Comparison of ENCODE assay signal across 21 mouse cellular contexts in the genomic region with DNA sequence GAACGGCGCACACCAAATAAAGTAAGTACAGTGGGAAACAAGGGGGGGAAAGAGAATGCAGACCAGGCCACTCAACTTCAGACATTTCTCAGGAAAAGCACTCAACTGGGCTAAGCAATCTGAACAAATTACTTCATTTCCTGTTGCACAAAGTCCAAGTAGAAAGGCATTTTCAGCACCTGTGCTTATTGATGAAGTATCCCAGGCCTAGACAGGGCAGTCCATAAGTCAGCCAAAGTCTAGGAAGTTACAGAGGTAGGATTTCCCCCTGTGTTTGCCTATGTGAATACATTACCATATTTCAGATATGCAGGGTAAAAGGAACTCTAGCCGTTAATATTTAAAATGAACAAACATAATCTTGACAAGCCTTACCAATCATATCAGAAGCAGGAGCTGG.
DNase-seq lines count a peak whose midpoint lies in the region; ATAC-seq and TF ChIP-seq lines count a peak whose summit lies in the region.
"Had no signal": no experiment of that assay in that cellular context is flagged by ENCODE, and none has a peak within 500 bp of the region (broad histone marks: within the 10 kb centered on the region; RNA-seq: fewer than 3 reads in every experiment).

No protein-coding gene starts in this region.

- no peak overlapping the region for H3K9ac ChIP-seq in heart, embryonic 15.5 days
- no peak overlapping the region for H3K9ac ChIP-seq in intestine, embryonic 14.5 days (ENCODE audit: low read length)
- no peak overlapping the region for H3K9ac ChIP-seq in limb, embryonic 14.5 days (ENCODE audit: low read depth, low read length, severe bottlenecking)
- H3K9ac ChIP-seq in forebrain, embryonic 15.5 days (replicated peaks), result no peak overlapping the region
- H3K9ac ChIP-seq: heart, embryonic 12.5 days; hindbrain, embryonic 15.5 days had no signal

- no peak overlapping the region for H3K4me2 ChIP-seq in heart, embryonic 15.5 days
- H3K4me2 ChIP-seq in intestine, embryonic 14.5 days (ENCODE audit: low read length), result no peak overlapping the region
- no peak overlapping the region for H3K4me2 ChIP-seq in limb, embryonic 14.5 days (replicated peaks; ENCODE audit: low read depth, low read length, severe bottlenecking)
- no peak overlapping the region for H3K4me2 ChIP-seq in forebrain, embryonic 15.5 days (replicated peaks)
- H3K4me2 ChIP-seq: heart, embryonic 12.5 days; hindbrain, embryonic 15.5 days had no signal

- H3K27me3 ChIP-seq in heart, embryonic 15.5 days, result no peaks in the 10 kb centered on the region
- H3K27me3 ChIP-seq in intestine, embryonic 14.5 days (replicated peaks; ENCODE audit: control insufficient read depth, insufficient read depth, low read length), result no peaks in the 10 kb centered on the region
- peaks cover 7% of the 10 kb centered on the region; the same call in 1 of the 2 replicates for H3K27me3 ChIP-seq in limb, embryonic 10.5 days (ENCODE audit: low read depth, poor library complexity, severe bottlenecking)
- H3K27me3 ChIP-seq in limb, embryonic 14.5 days (ENCODE audit: control insufficient read depth, insufficient read depth, low read length), result no peaks in the 10 kb centered on the region
- H3K27me3 ChIP-seq in forebrain, embryonic 15.5 days, result no peaks in the 10 kb centered on the region
- H3K27me3 ChIP-seq: CH12.LX; heart, embryonic 12.5 days; hindbrain, embryonic 15.5 days; Patski had no signal

- no peaks in the 10 kb centered on the region for H3K9me3 ChIP-seq in heart, embryonic 15.5 days (replicated peaks)
- H3K9me3 ChIP-seq in intestine, embryonic 14.5 days (ENCODE audit: control insufficient read depth, low read length), result no peaks in the 10 kb centered on the region
- no peaks in the 10 kb centered on the region for H3K9me3 ChIP-seq in limb, embryonic 10.5 days (replicated peaks)
- H3K9me3 ChIP-seq in limb, embryonic 14.5 days (ENCODE audit: control insufficient read depth, low read length), result no peaks in the 10 kb centered on the region
- no peaks in the 10 kb centered on the region for H3K9me3 ChIP-seq in forebrain, embryonic 15.5 days
- H3K9me3 ChIP-seq: heart, embryonic 12.5 days; hindbrain, embryonic 15.5 days had no signal

- H3K4me3 ChIP-seq in heart, embryonic 15.5 days, result no peak overlapping the region
- H3K4me3 ChIP-seq in intestine, embryonic 14.5 days (ENCODE audit: low read depth, low read length), result no peak overlapping the region
- no peak overlapping the region for H3K4me3 ChIP-seq in limb, embryonic 10.5 days
- no peak overlapping the region for H3K4me3 ChIP-seq in limb, embryonic 14.5 days (replicated peaks; ENCODE audit: low read length)
- no peak overlapping the region for H3K4me3 ChIP-seq in forebrain, embryonic 15.5 days
- H3K4me3 ChIP-seq: heart, adult 2 months; heart, embryonic 12.5 days; hindbrain, embryonic 15.5 days had no signal

- 64% methylated on average over 3 of the region's 3 CpGs for WGBS in heart, embryonic 15.5 days
- WGBS in intestine, embryonic 14.5 days, result 51% methylated on average over 3 of the region's 3 CpGs
- WGBS in limb, embryonic 10.5 days, result 85% methylated on average over 3 of the region's 3 CpGs
- WGBS in limb, embryonic 14.5 days, result 61% methylated on average over 3 of the region's 3 CpGs
- 88% methylated on average over 3 of the region's 3 CpGs for WGBS in forebrain, embryonic 15.5 days

- no peak for TF ChIP-seq POLR2A in limb, embryonic 14.5 days (IDR thresholded peaks at IDR 0.05; ENCODE audit: borderline replicate concordance, extremely low read depth, insufficient read depth, insufficient read length)

- no peak overlapping the region for H3K27ac ChIP-seq in heart, embryonic 15.5 days
- H3K27ac ChIP-seq in intestine, embryonic 14.5 days (ENCODE audit: low read depth), result no peak overlapping the region
- 0 out of 2 replicates have a peak overlapping the region, but pooled peaks have one; percentile 27 for H3K27ac ChIP-seq in limb, embryonic 10.5 days
- no peak overlapping the region for H3K27ac ChIP-seq in limb, embryonic 14.5 days (replicated peaks; ENCODE audit: low read depth, low read length)
- no peak overlapping the region for H3K27ac ChIP-seq in forebrain, embryonic 15.5 days (replicated peaks)
- H3K27ac ChIP-seq: heart, adult 2 months; hindbrain, embryonic 15.5 days had no signal

- no peaks in the 10 kb centered on the region for H3K36me3 ChIP-seq in heart, embryonic 15.5 days
- no peaks in the 10 kb centered on the region for H3K36me3 ChIP-seq in intestine, embryonic 14.5 days (ENCODE audit: control insufficient read depth, insufficient read depth, low read length)
- H3K36me3 ChIP-seq in limb, embryonic 10.5 days, result no peaks in the 10 kb centered on the region
- no peaks in the 10 kb centered on the region for H3K36me3 ChIP-seq in limb, embryonic 14.5 days (ENCODE audit: control insufficient read depth, insufficient read depth, low read length)
- H3K36me3 ChIP-seq in forebrain, embryonic 15.5 days, result no peaks in the 10 kb centered on the region
- H3K36me3 ChIP-seq: heart, embryonic 12.5 days; hindbrain, embryonic 15.5 days had no signal

- ATAC-seq in heart, embryonic 15.5 days (replicated peaks; ENCODE audit: insufficient number of reproducible peaks, insufficient read depth, low FRiP score, low read depth), result 0 out of 2 replicates have a peak, but pooled peaks have one; percentile 14
- ATAC-seq in intestine, embryonic 14.5 days (replicated peaks; ENCODE audit: low FRiP score, low TSS enrichment, low read depth), result 0 out of 2 replicates have a peak, but pooled peaks have one; percentile 72
- no peak; the same call in 1 of the 2 replicates for ATAC-seq in limb, embryonic 14.5 days (ENCODE audit: low FRiP score, low read depth)
- ATAC-seq in forebrain, embryonic 15.5 days (replicated peaks), result no peak
- ATAC-seq: activated CD4-positive, CD25-positive, alpha-beta regulatory T cell, adult 4 months; forebrain, embryonic 14.5 days; Patski had no signal

- H3K4me1 ChIP-seq in heart, embryonic 15.5 days (replicated peaks), result 0 out of 2 replicates have a peak, but pooled peaks cover 3% of the 10 kb centered on the region
- no peaks in the 10 kb centered on the region for H3K4me1 ChIP-seq in intestine, embryonic 14.5 days (replicated peaks; ENCODE audit: control insufficient read depth, insufficient read depth, low read length)
- H3K4me1 ChIP-seq in limb, embryonic 10.5 days, result peaks cover 22% of the 10 kb centered on the region
- no peaks in the 10 kb centered on the region for H3K4me1 ChIP-seq in limb, embryonic 14.5 days (ENCODE audit: control insufficient read depth, insufficient read depth, low read length)
- 0 out of 2 replicates have a peak, but pooled peaks cover 4% of the 10 kb centered on the region for H3K4me1 ChIP-seq in forebrain, embryonic 15.5 days
- H3K4me1 ChIP-seq: heart, embryonic 12.5 days; hindbrain, embryonic 15.5 days had no signal

- DNase-seq in heart, adult 18-20 months, result no peak
- DNase-seq in intestine, embryonic 14.5 days (ENCODE audit: low spot score), result no peak
- no peak for DNase-seq in limb, embryonic 10.5 days (ENCODE audit: low spot score)
- peak; percentile 5 for DNase-seq in limb, embryonic 14.5 days (ENCODE audit: low spot score)
- no peak for DNase-seq in kidney, adult 18-20 months
- no peak for DNase-seq in heart, adult 9 months (ENCODE audit: low spot score in 2 of 2)
- DNase-seq: adrenal gland, postnatal 14 days; cerebellum, adult 11-12 months; cerebellum, adult 9-11 months; cerebellum, postnatal 36 days; gastrocnemius, postnatal 10 days; heart, adult 2 months; heart, postnatal 36 days had no signal

Comparison
In these comparisons a context has a peak if more than half of its experiments do, and no peak if none do; other contexts are left out.
1. ATAC-seq: peak in heart, embryonic 15.5 days (single experiment) and intestine, embryonic 14.5 days (single experiment); none in limb, embryonic 14.5 days (single experiment) and forebrain, embryonic 15.5 days (single experiment).